Mouse (Mus musculus): Measurements from ENCODE around the gene Oat.

The Oat gene

GRCm38 (mm10) chr7:132540597-132540996, 35.6 kb downstream of the Oat start:
- no peak for DNase-seq

GRCm38 (mm10) chr7:132529206-132529605, 47.0 kb downstream of the Oat start:
- DNase-seq, result no peak

GRCm38 (mm10) chr7:132513419-132513982, 62.7 kb downstream of the Oat start:
- DNase-seq, result peak; percentile 54

- no peak for DNase-seq
These were observed 67.1 kb downstream of the Oat start for GRCm38 (mm10) chr7:132509110-132509509.

All from right cerebral cortex, adult 18-20 months (tissue).